ENCODE assay signal across 31 mouse cellular contexts in genomic region chr5:37083850-37084249, GRCm38 (mm10). TPM values are rescaled to one million over a fixed set of nuclear protein-coding genes. Genes with fewer than 3 reads are reported as not detected.
DNase-seq lines count a peak whose midpoint lies in the region; ATAC-seq and TF ChIP-seq lines count a peak whose summit lies in the region.
"Had no signal": no experiment of that assay in that cellular context is flagged by ENCODE, and none has a peak within 500 bp of the region (broad histone marks: within the 10 kb centered on the region; RNA-seq: fewer than 3 reads in every experiment).

No protein-coding gene starts in this region.

- TF ChIP-seq POLR2A in cortical plate, adult 2 months (IDR thresholded peaks at IDR 0.05; ENCODE audit: extremely low read depth, insufficient read depth, low read length) = no peak

- peak; percentile 45 for ATAC-seq in frontal cortex, adult (ENCODE audit: low TSS enrichment)
- ATAC-seq: CD4-positive, CD25-positive, alpha-beta regulatory T cell, adult 4 months; hindbrain, embryonic 16.5 days; lung, postnatal 0 days had no signal

- peak overlapping the region; percentile 32; the same call in 1 of the 2 replicates for H3K27ac ChIP-seq in cortical plate, adult 2 months (ENCODE audit: insufficient read depth, low read length)
- H3K27ac ChIP-seq: embryonic facial prominence, embryonic 12.5 days; heart, embryonic 10.5 days; heart, embryonic 15.5 days; limb, embryonic 13.5 days; midbrain, embryonic 12.5 days; neural tube, embryonic 12.5 days; stomach, postnatal 0 days had no signal

- H3K4me3 ChIP-seq in cortical plate, adult 2 months (ENCODE audit: insufficient read depth, low read length) = no peak overlapping the region
- H3K4me3 ChIP-seq: embryonic facial prominence, embryonic 12.5 days; heart, embryonic 10.5 days; heart, embryonic 15.5 days; limb, embryonic 13.5 days; megakaryocyte, embryonic 14.5 days; midbrain, embryonic 12.5 days; myocyte; neural tube, embryonic 12.5 days had no signal

- DNase-seq in frontal cortex, postnatal 25 days (ENCODE audit: low spot score in 2 of 2) = no peak
- DNase-seq in right cerebral cortex, postnatal 10 days (ENCODE audit: low spot score in 2 of 2) = peak; percentile 72 to 83
- DNase-seq in right cerebral cortex, adult 18-20 months = no peak
- no peak for DNase-seq in spleen, adult 12 weeks (ENCODE audit: low spot score)
- DNase-seq in spleen, postnatal 4 days (ENCODE audit: low spot score in 2 of 2) = no peak
- DNase-seq: adrenal gland, postnatal 14 days; cerebellum, adult 2 months; cerebellum, postnatal 25 days; gastrocnemius, postnatal 14 days; kidney, adult 18-20 months; kidney, postnatal 36 days; layer of hippocampus, postnatal 36 days; lung, adult 18-20 months; spleen, adult 18-20 months had no signal

- peaks cover 23% of the 10 kb centered on the region for H3K4me1 ChIP-seq in cortical plate, adult 2 months (ENCODE audit: control insufficient read depth, insufficient read depth, low read length)
- H3K4me1 ChIP-seq: heart, embryonic 10.5 days; heart, embryonic 15.5 days; limb, embryonic 13.5 days had no signal

- no peak for TF ChIP-seq CTCF in cortical plate, adult 2 months (IDR thresholded peaks at IDR 0.05; ENCODE audit: extremely low read depth, insufficient read depth, low read length)

RNA-seq across cellular contexts. Expression of gene Gm1043, which starts 1.3 kb away (rescaled TPM):
- polyA plus RNA-seq in cortical plate, adult 2 months (2012; rRNA removed) = 18.4 and 20.1 TPM in 2 replicates
- polyA plus RNA-seq: embryonic facial prominence, embryonic 12.5 days; heart, embryonic 10.5 days; heart, embryonic 15.5 days; intestine, embryonic 14.5 days; kidney, embryonic 16.5 days; liver, embryonic 11.5 days; lung, postnatal 0 days; myocyte had no signal

Comparison
In these comparisons a context has a peak if more than half of its experiments do, and no peak if none do; other contexts are left out.
1. DNase-seq: peak in right cerebral cortex, postnatal 10 days (2 of 2); none in frontal cortex, postnatal 25 days (0 of 2), right cerebral cortex, adult 18-20 months (single experiment), spleen, adult 12 weeks (single experiment) and spleen, postnatal 4 days (0 of 2).